Comparison of ENCODE assay signal across 9 mouse cellular contexts in the genomic region with DNA sequence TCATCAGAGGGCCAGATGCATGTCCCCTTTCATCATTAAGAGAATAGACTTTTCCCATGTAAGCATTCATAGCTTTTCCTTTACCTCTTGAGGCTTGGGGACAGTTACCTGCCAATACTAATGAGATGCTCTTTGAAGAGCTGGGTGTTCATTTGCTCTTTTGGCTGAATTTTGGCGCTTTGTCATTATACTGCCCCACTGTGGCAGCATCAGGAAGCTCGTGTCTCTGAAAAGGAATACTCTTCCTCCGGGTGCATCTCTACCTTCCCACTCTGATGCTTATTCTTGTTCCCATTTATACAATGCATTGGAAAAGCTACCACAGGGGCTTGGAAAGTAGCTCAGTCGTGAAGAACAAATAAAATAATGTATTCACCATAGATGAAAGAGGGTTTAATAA. TPM values are rescaled to one million over a fixed set of nuclear protein-coding genes. Genes with fewer than 3 reads are reported as not detected.
DNase-seq lines count a peak whose midpoint lies in the region; ATAC-seq and TF ChIP-seq lines count a peak whose summit lies in the region.
"Had no signal": no experiment of that assay in that cellular context is flagged by ENCODE, and none has a peak within 500 bp of the region (broad histone marks: within the 10 kb centered on the region; RNA-seq: fewer than 3 reads in every experiment).

No protein-coding gene starts in this region.

- TF ChIP-seq CTCF in brain, embryonic 14.5 days (IDR thresholded peaks at IDR 0.05; ENCODE audit: borderline replicate concordance, extremely low read depth, insufficient read depth, insufficient read length) = peak; percentile 68; the same call in 1 of the 2 replicates

- no peak overlapping the region for H3K4me2 ChIP-seq in forebrain, embryonic 11.5 days (ENCODE audit: low read depth, low read length, severe bottlenecking)
- no peak overlapping the region for H3K4me2 ChIP-seq in midbrain, embryonic 14.5 days (ENCODE audit: low read length)
- no peak overlapping the region for H3K4me2 ChIP-seq in midbrain, embryonic 16.5 days (ENCODE audit: low read length)

- no peak overlapping the region for H3K4me3 ChIP-seq in forebrain, embryonic 11.5 days (ENCODE audit: low read depth, low read length)
- no peak overlapping the region for H3K4me3 ChIP-seq in forebrain, embryonic 10.5 days
- H3K4me3 ChIP-seq in midbrain, embryonic 14.5 days (replicated peaks; ENCODE audit: low read depth, low read length) = no peak overlapping the region
- no peak overlapping the region for H3K4me3 ChIP-seq in midbrain, embryonic 16.5 days (ENCODE audit: low read depth, low read length)

- H3K4me1 ChIP-seq in forebrain, embryonic 11.5 days (replicated peaks; ENCODE audit: control insufficient read depth, insufficient read depth, low read length) = no peaks in the 10 kb centered on the region
- H3K4me1 ChIP-seq in forebrain, embryonic 10.5 days = no peaks in the 10 kb centered on the region
- H3K4me1 ChIP-seq in midbrain, embryonic 14.5 days (ENCODE audit: control insufficient read depth, insufficient read depth, low read length) = no peaks in the 10 kb centered on the region
- no peaks in the 10 kb centered on the region for H3K4me1 ChIP-seq in midbrain, embryonic 16.5 days (ENCODE audit: control insufficient read depth, insufficient read depth, low read length)

- peak; percentile 56 for DNase-seq in forebrain, embryonic 11.5 days (ENCODE audit: low spot score)
- no peak for DNase-seq in forebrain, embryonic 10.5 days (ENCODE audit: extremely low spot score, low spot score)
- peak; percentile 72 for DNase-seq in midbrain, embryonic 14.5 days
- DNase-seq in brain, embryonic 14.5 days (ENCODE audit: low read depth) = peak; percentile 55
- peak; percentile 55 to 67 for DNase-seq in heart, postnatal 10 days
- peak; percentile 17 to 36 for DNase-seq in lung, adult 18-20 months

- no peaks in the 10 kb centered on the region for H3K36me3 ChIP-seq in forebrain, embryonic 11.5 days (ENCODE audit: control insufficient read depth, insufficient read depth, low read length)
- H3K36me3 ChIP-seq in forebrain, embryonic 10.5 days (replicated peaks) = no peaks in the 10 kb centered on the region
- no peaks in the 10 kb centered on the region for H3K36me3 ChIP-seq in midbrain, embryonic 14.5 days (ENCODE audit: control insufficient read depth, insufficient read depth, low read length)
- no peaks in the 10 kb centered on the region for H3K36me3 ChIP-seq in midbrain, embryonic 16.5 days (ENCODE audit: control insufficient read depth, insufficient read depth, low read length)
- H3K36me3 ChIP-seq: G1E had no signal

- H3K27me3 ChIP-seq in forebrain, embryonic 11.5 days (ENCODE audit: control insufficient read depth, insufficient read depth, low read length) = no peaks in the 10 kb centered on the region
- H3K27me3 ChIP-seq in forebrain, embryonic 10.5 days (ENCODE audit: poor library complexity, severe bottlenecking) = no peaks in the 10 kb centered on the region
- no peaks in the 10 kb centered on the region for H3K27me3 ChIP-seq in midbrain, embryonic 14.5 days (ENCODE audit: control insufficient read depth, insufficient read depth, low read length)
- H3K27me3 ChIP-seq in midbrain, embryonic 16.5 days (ENCODE audit: control insufficient read depth, insufficient read depth, low read depth, low read length) = no peaks in the 10 kb centered on the region

- WGBS in forebrain, embryonic 11.5 days = 19% methylated on average over 4 of the region's 4 CpGs
- WGBS in forebrain, embryonic 10.5 days = 14% methylated on average over 4 of the region's 4 CpGs
- 16% methylated on average over 4 of the region's 4 CpGs for WGBS in midbrain, embryonic 14.5 days
- WGBS in midbrain, embryonic 16.5 days = 14% methylated on average over 4 of the region's 4 CpGs

- H3K27ac ChIP-seq in forebrain, embryonic 11.5 days (ENCODE audit: low read depth, low read length) = no peak overlapping the region
- H3K27ac ChIP-seq in forebrain, embryonic 10.5 days = no peak overlapping the region
- H3K27ac ChIP-seq in midbrain, embryonic 14.5 days (replicated peaks; ENCODE audit: low read depth, low read length) = no peak overlapping the region
- H3K27ac ChIP-seq in midbrain, embryonic 16.5 days (ENCODE audit: low read length) = no peak overlapping the region

- intact Hi-C loops in heart, postnatal 10 days (cut with DNase I) = loop anchor here (1.0 kb wide), 1 partner anchor 210 kb away; no protein-coding TSS in a partner anchor

- no peak for ATAC-seq in forebrain, embryonic 11.5 days (replicated peaks; ENCODE audit: low FRiP score)
- ATAC-seq in midbrain, embryonic 14.5 days (ENCODE audit: low FRiP score, low TSS enrichment) = no peak
- ATAC-seq in midbrain, embryonic 16.5 days = no peak
- ATAC-seq in inflammation-experienced regulatory T-cells, adult 6 months = no peak

- H3K9ac ChIP-seq in forebrain, embryonic 11.5 days (ENCODE audit: low read length) = no peak overlapping the region
- H3K9ac ChIP-seq in midbrain, embryonic 14.5 days (replicated peaks; ENCODE audit: low read length) = no peak overlapping the region
- H3K9ac ChIP-seq in midbrain, embryonic 16.5 days (ENCODE audit: low read depth, low read length) = no peak overlapping the region

- TF ChIP-seq POLR2A in brain, embryonic 14.5 days (IDR thresholded peaks at IDR 0.05; ENCODE audit: borderline replicate concordance, extremely low read depth, insufficient read depth, insufficient read length, poor library complexity, severe bottlenecking) = no peak

- H3K9me3 ChIP-seq in forebrain, embryonic 11.5 days (ENCODE audit: control insufficient read depth, low read length) = no peaks in the 10 kb centered on the region
- H3K9me3 ChIP-seq in forebrain, embryonic 10.5 days = no peaks in the 10 kb centered on the region
- no peaks in the 10 kb centered on the region for H3K9me3 ChIP-seq in midbrain, embryonic 14.5 days (ENCODE audit: control insufficient read depth, low read length)
- no peaks in the 10 kb centered on the region for H3K9me3 ChIP-seq in midbrain, embryonic 16.5 days (replicated peaks; ENCODE audit: control insufficient read depth, low read length, poor library complexity, severe bottlenecking)
- H3K9me3 ChIP-seq: G1E had no signal

RNA-seq across cellular contexts. Expression of a gene that starts 30.3 kb away (rescaled TPM):
- polyA plus RNA-seq in forebrain, embryonic 11.5 days (2014; fragmentation: Nextera tagmentation; extraction: Ambion mirVana) = 0.43 and 0.53 TPM in 2 replicates
- 0.77 and 0.81 TPM in 2 replicates for polyA plus RNA-seq in forebrain, embryonic 10.5 days (2016; fragmentation: Nextera tagmentation; extraction: Ambion mirVana)
- polyA plus RNA-seq in midbrain, embryonic 14.5 days (2014; fragmentation: Nextera tagmentation; extraction: Ambion mirVana) = 0.11 TPM in 1 of 2 replicates, not detected in the other
- 0.26 and 0.94 TPM in 2 replicates for polyA plus RNA-seq in midbrain, embryonic 16.5 days (2015; fragmentation: Nextera tagmentation; extraction: Ambion mirVana)
- 0.08 and 0.53 TPM in 2 replicates for polyA plus RNA-seq in brain, embryonic 14.5 days (2012; rRNA removed)
- total RNA-seq in heart, postnatal 10 days (2021) = 10 to 100 TPM; 21.2 to 37.3 TPM
- polyA plus RNA-seq in inflammation-experienced regulatory T-cells, adult 6 months (2017; shearing (Covaris generic)) = 1 to 10 TPM in 1 of 3 experiments, under 1 TPM in 2; 0.74 to 4.1 (median 0.98) TPM
- total RNA-seq: G1E had no signal
- polyA plus RNA-seq: G1E had no signal

RNA-seq across cellular contexts. Expression of a gene that starts 30.3 kb away (rescaled TPM):
- 0.13 and 0.15 TPM in 2 replicates for polyA plus RNA-seq in forebrain, embryonic 11.5 days (2014; fragmentation: Nextera tagmentation; extraction: Ambion mirVana)
- 0.10 and 0.22 TPM in 2 replicates for polyA plus RNA-seq in forebrain, embryonic 10.5 days (2016; fragmentation: Nextera tagmentation; extraction: Ambion mirVana)
- 0.21 and 0.34 TPM in 2 replicates for polyA plus RNA-seq in midbrain, embryonic 14.5 days (2014; fragmentation: Nextera tagmentation; extraction: Ambion mirVana)
- 0.31 and 0.32 TPM in 2 replicates for polyA plus RNA-seq in midbrain, embryonic 16.5 days (2015; fragmentation: Nextera tagmentation; extraction: Ambion mirVana)
- 0.10 and 0.18 TPM in 2 replicates for polyA plus RNA-seq in brain, embryonic 14.5 days (2012; rRNA removed)
- 1 to 10 TPM; 4.9 to 6.8 TPM for total RNA-seq in heart, postnatal 10 days (2021)
- polyA plus RNA-seq in inflammation-experienced regulatory T-cells, adult 6 months (2017; shearing (Covaris generic)) = 1 to 10 TPM in 2 of 3 experiments, under 1 TPM in 1; 0.57 to 4.4 (median 3.9) TPM
- total RNA-seq: G1E had no signal
- polyA plus RNA-seq: G1E had no signal

RNA-seq across cellular contexts. Expression of a gene that starts 53.3 kb away (rescaled TPM):
- 10.9 and 11.0 TPM in 2 replicates for polyA plus RNA-seq in forebrain, embryonic 11.5 days (2014; fragmentation: Nextera tagmentation; extraction: Ambion mirVana)
- 7.9 and 9.3 TPM in 2 replicates for polyA plus RNA-seq in forebrain, embryonic 10.5 days (2016; fragmentation: Nextera tagmentation; extraction: Ambion mirVana)
- 13.2 and 14.4 TPM in 2 replicates for polyA plus RNA-seq in midbrain, embryonic 14.5 days (2014; fragmentation: Nextera tagmentation; extraction: Ambion mirVana)
- polyA plus RNA-seq in midbrain, embryonic 16.5 days (2015; fragmentation: Nextera tagmentation; extraction: Ambion mirVana) = 15.6 and 16.1 TPM in 2 replicates
- polyA plus RNA-seq in brain, embryonic 14.5 days (2012; rRNA removed) = 13.4 and 19.4 TPM in 2 replicates
- total RNA-seq in heart, postnatal 10 days (2021) = 10 to 100 TPM; 23.4 to 27.8 TPM
- 1 to 10 TPM; 2.0 to 4.1 (median 2.7) TPM for polyA plus RNA-seq in inflammation-experienced regulatory T-cells, adult 6 months (2017; shearing (Covaris generic))
